Mouse (Mus musculus) G1E (cell line): Measurements from ENCODE around the gene Cradd. TPM values are rescaled to one million over a fixed set of nuclear protein-coding genes. Genes with fewer than 3 reads are reported as not detected.

Experiments used
- ATAC-seq: 2 replicates; pipeline ENCODE4 v1.8.0; 2016; ENCODE audit warnings: mild to moderate bottlenecking; ENCODE audit not compliant: insufficient number of reproducible peaks, poor library complexity, low FRiP score, severe bottlenecking; ENCODE audit errors: extremely low read depth
- DNase-seq: peaks from one replicate; pipeline ENCODE4 v3.0.0; 2012; ENCODE audit warnings: low spot score
- H3K27me3 ChIP-seq: 2 replicates; pipeline ENCODE4 v1.6.1; 2012; ENCODE audit warnings: mild to moderate bottlenecking, low read length, inconsistent platforms; ENCODE audit not compliant: insufficient read depth
- H3K36me3 ChIP-seq: replicated peaks from 2 replicates; pipeline ENCODE3; 2012; ENCODE audit warnings: mild to moderate bottlenecking, inconsistent platforms
- H3K4me1 ChIP-seq: 2 replicates; pipeline ENCODE4 v1.6.1; 2012; ENCODE audit warnings: low read depth, low read length, inconsistent platforms, mixed read lengths; ENCODE audit not compliant: insufficient read depth
- H3K4me3 ChIP-seq: 2 replicates; pipeline ENCODE4 v1.5.1; 2012; ENCODE audit warnings: low read depth, mild to moderate bottlenecking, inconsistent platforms, low read length, moderate library complexity, mixed read lengths
- H3K9me3 ChIP-seq: replicated peaks from 2 replicates; pipeline ENCODE4 v1.6.1; 2012; ENCODE audit warnings: inconsistent platforms
- CTCF ChIP-seq: IDR thresholded peaks from 2 replicates; pipeline ENCODE4 v1.5.1; 2012; ENCODE audit warnings: low read depth, low read length, inconsistent platforms, mixed read lengths
- GATA1 ChIP-seq: IDR thresholded peaks from 2 replicates; pipeline ENCODE4 v1.6.1; 2012; ENCODE audit warnings: borderline replicate concordance, low read length, inconsistent platforms, mixed read lengths
- GATA2 ChIP-seq: IDR thresholded peaks from 2 replicates; pipeline ENCODE4 v1.6.1; 2012; ENCODE audit warnings: low read depth, low read length, inconsistent platforms, borderline replicate concordance
- POLR2AphosphoS5 ChIP-seq: IDR thresholded peaks from 2 replicates; pipeline ENCODE4 v1.6.1; 2012; ENCODE audit warnings: low read depth, low read length, inconsistent platforms; ENCODE audit not compliant: insufficient replicate concordance
- TAL1 ChIP-seq: conservative IDR thresholded peaks from 2 replicates; pipeline ENCODE4 v1.6.1; 2012; ENCODE audit warnings: low read depth, low read length, inconsistent platforms, mixed read lengths
- polyA plus RNA-seq: library from polyadenylated mRNA; stranded (reverse); fragments of >175 nt; gene quantifications from 2 replicates; pipeline ENCODE4 v1.2.3, GENCODE M21; 2012
- total RNA-seq, 2 experiments: library from RNA; stranded (forward) in 1 of 2; stranded (reverse) in 1 of 2; fragments of 200-1000 nt in 1 of 2; fragments of >200 nt in 1 of 2; fragmentation: Nextera tagmentation in 1 of 2; gene quantifications; 2 replicates each; pipeline ENCODE4 v1.2.3; 2014 to 2017

The Cradd gene
- total and polyA plus RNA-seq, 3 experiments: 9.0 to 81.4 (median 22.5) TPM

GRCm38 (mm10) chr10:95207423-95207822 is 116.5 kb downstream of the Cradd start:
- H3K4me1 ChIP-seq: peaks cover 34% of the 10 kb centered on the region
- DNase-seq (no peak), ATAC-seq (no peak)
- H3K9me3 ChIP-seq: no peaks in the 10 kb centered on the region
- H3K36me3 ChIP-seq: peaks cover 4% of the 10 kb centered on the region
- peaks cover 2% of the 10 kb centered on the region; the same call in 1 of the 2 replicates for H3K27me3 ChIP-seq
- H3K4me3 ChIP-seq: no peak overlapping the region
- no peak for TF ChIP-seq GATA1
- TF ChIP-seq TAL1: no peak
- no peak for TF ChIP-seq CTCF
- TF ChIP-seq POLR2AphosphoS5: no peak
- no peak for TF ChIP-seq GATA2

DNA sequence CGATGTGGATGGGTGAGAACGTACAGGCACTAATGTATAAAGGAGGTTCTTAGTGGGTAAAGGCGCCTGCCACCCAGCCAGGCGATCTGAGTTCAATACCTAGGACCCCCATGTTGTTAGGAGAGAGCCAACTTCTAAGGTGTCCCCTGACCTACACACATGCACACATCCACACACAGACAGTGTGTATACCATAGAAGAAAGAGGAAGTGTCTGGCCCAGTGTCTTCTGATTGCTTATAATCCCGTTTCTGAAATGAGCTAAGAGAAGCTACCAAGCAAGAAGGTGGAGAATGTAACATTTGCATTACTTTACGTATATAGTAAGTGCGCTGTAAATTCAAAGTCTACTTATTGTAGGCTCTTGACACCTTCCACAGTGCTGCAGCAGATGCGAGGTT is 122.4 kb downstream of the Cradd start:
- Histone ChIP-seq H3K4me3 (no peak overlapping the region), H3K27me3 (peaks cover 6% of the 10 kb centered on the region; the same call in 1 of the 2 replicates), H3K36me3 (peaks cover 4% of the 10 kb centered on the region), H3K9me3 (no peaks in the 10 kb centered on the region), H3K4me1 (peaks cover 29% of the 10 kb centered on the region)
- TF ChIP-seq TAL1 (no peak), POLR2AphosphoS5 (no peak), GATA2 (no peak), GATA1 (no peak), CTCF (no peak)
- ATAC-seq (peak; percentile 45; the same call in 1 of the 2 replicates), DNase-seq (peak; percentile 16)

DNA sequence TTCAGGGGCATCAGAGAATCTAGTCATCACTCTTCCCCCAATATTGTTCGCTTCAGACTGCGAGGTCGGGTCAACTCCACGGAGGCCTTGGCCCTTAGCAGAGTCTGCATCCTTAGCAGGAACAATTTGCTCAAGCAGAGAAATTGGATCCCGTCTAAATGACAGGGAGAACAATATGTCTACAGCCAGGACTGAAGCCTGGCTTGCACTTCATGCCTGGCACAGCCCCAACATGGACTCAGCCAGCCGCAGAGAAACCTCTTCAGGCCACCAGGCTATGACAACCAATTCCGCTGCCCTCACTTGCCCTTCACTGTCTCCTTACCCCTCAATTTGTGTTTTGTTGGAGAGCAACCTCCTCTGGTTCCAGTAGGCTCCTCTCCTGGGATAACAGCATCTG is 123.6 kb downstream of the Cradd start:
- no peak overlapping the region for H3K4me3 ChIP-seq
- ATAC-seq (no peak), DNase-seq (no peak)
- H3K36me3 ChIP-seq: peaks cover 4% of the 10 kb centered on the region
- peaks cover 41% of the 10 kb centered on the region for H3K4me1 ChIP-seq
- TF ChIP-seq GATA2: no peak
- TF ChIP-seq TAL1: no peak
- TF ChIP-seq POLR2AphosphoS5: no peak
- TF ChIP-seq GATA1: no peak
- no peak for TF ChIP-seq CTCF
- H3K27me3 ChIP-seq: peaks cover 6% of the 10 kb centered on the region; the same call in 1 of the 2 replicates
- H3K9me3 ChIP-seq: no peaks in the 10 kb centered on the region

GRCm38 (mm10) chr10:95199541-95200269 is 124.2 kb downstream of the Cradd start:
- H3K36me3 ChIP-seq: peaks cover 4% of the 10 kb centered on the region
- TF ChIP-seq GATA2: no peak
- no peak for TF ChIP-seq TAL1
- no peak for TF ChIP-seq CTCF
- TF ChIP-seq GATA1: no peak
- TF ChIP-seq POLR2AphosphoS5: no peak
- peaks cover 47% of the 10 kb centered on the region for H3K4me1 ChIP-seq
- ATAC-seq: no peak
- H3K27me3 ChIP-seq: peaks cover 6% of the 10 kb centered on the region; the same call in 1 of the 2 replicates
- H3K9me3 ChIP-seq: no peaks in the 10 kb centered on the region
- H3K4me3 ChIP-seq: no peak overlapping the region
- no peak for DNase-seq

DNA sequence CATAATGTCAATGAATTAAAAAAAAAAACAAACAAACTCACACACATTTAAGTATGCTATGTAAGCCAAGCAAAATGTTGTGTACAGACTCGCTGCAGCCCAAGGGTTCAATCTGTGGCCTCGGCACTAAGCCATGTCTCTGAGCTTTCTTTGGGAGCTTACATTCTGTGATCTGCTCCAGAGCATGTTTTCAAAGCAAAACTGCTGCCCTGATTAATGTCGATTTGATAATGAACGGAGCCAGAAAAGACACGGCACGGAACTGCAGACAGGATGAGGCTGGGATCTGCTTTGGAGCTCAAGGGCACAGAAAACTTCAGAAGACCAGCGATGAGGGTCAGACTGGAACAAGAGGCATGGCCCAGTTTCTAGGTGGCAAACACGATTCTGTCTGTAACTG is 126.6 kb downstream of the Cradd start:
- Histone ChIP-seq H3K36me3 (peaks cover 4% of the 10 kb centered on the region), H3K27me3 (peaks cover 6% of the 10 kb centered on the region; the same call in 1 of the 2 replicates), H3K9me3 (no peaks in the 10 kb centered on the region), H3K4me3 (no peak overlapping the region), H3K4me1 (peaks cover 49% of the 10 kb centered on the region)
- ATAC-seq (no peak), DNase-seq (no peak)
- no peak for TF ChIP-seq POLR2AphosphoS5
- TF ChIP-seq GATA2: no peak
- TF ChIP-seq GATA1: no peak
- no peak for TF ChIP-seq CTCF
- no peak for TF ChIP-seq TAL1

DNA sequence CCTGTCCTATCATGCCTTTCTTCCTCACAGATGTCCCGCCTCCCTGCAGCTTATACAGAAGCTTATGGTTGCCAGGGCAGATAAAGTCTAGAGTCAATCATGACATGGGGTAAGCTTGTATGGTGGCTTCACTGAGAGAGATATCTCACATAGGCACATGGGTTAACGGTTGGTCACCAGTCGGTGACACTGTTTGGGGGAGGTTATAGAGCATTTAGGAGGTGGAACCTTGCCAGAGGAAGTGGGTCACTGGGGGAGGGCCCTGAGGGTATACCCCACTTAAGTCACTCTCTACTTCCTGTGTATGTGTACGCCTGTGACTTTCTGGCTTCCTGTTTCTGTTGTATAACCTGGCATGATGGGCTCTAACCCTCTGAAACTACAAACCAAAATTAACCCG is 128.2 kb downstream of the Cradd start:
- no peaks in the 10 kb centered on the region for H3K9me3 ChIP-seq
- no peak for TF ChIP-seq GATA2
- H3K4me1 ChIP-seq: peaks cover 49% of the 10 kb centered on the region
- peaks cover 4% of the 10 kb centered on the region for H3K36me3 ChIP-seq
- H3K4me3 ChIP-seq: no peak overlapping the region
- H3K27me3 ChIP-seq: peaks cover 6% of the 10 kb centered on the region; the same call in 1 of the 2 replicates
- ATAC-seq: peak; percentile 94
- peak; percentile 33 for DNase-seq
